Mouse (Mus musculus) ES-E14 (cell line): Measurements from ENCODE around the gene Slitrk3. TPM values are rescaled to one million over a fixed set of nuclear protein-coding genes. Genes with fewer than 3 reads are reported as not detected.
A peak's percentile ranks its signal among the peaks of the same experiment; 100 is the strongest.

Experiments
- DNase-seq: peaks from one replicate; pipeline ENCODE4 v3.0.0-alpha.2; 2013; ENCODE audit warnings: low read depth, low spot score
- H3K27ac ChIP-seq: 2 replicates; pipeline ENCODE4 v1.5.1; 2012; ENCODE audit warnings: low read depth, mild to moderate bottlenecking, low read length, moderate library complexity, mixed read lengths; ENCODE audit not compliant: poor library complexity, insufficient read depth, severe bottlenecking
- H3K36me3 ChIP-seq: 2 replicates; pipeline ENCODE4 v1.6.1; 2012; ENCODE audit warnings: mild to moderate bottlenecking, low read length, moderate library complexity, mixed read lengths; ENCODE audit not compliant: control insufficient read depth, poor library complexity, insufficient read depth, severe bottlenecking
- H3K4me1 ChIP-seq, 2 experiments: fragments of 150-350 bp in 1 of 2; sonication (generic) in 1 of 2; 2 replicates each; pipeline ENCODE4 v1.6.1; 2012; ENCODE audit warnings: low read length in 2 of 2, mild to moderate bottlenecking in 1 of 2, mixed read lengths in 1 of 2; ENCODE audit not compliant: control insufficient read depth in 2 of 2, insufficient read depth in 2 of 2, poor library complexity in 1 of 2
- H3K4me3 ChIP-seq, 2 experiments: fragments of 150-350 bp in 1 of 2; sonication (generic) in 1 of 2; 2 replicates each; pipeline ENCODE4 v1.5.1; 2012; ENCODE audit warnings: low read length in 2 of 2, low read depth in 1 of 2, mild to moderate bottlenecking in 1 of 2, mixed read lengths in 1 of 2; ENCODE audit not compliant: insufficient read depth in 1 of 2, poor library complexity in 1 of 2, severe bottlenecking in 1 of 2
- H3K9ac ChIP-seq: 2 replicates; pipeline ENCODE4 v1.6.1; 2012; ENCODE audit warnings: low read depth, mild to moderate bottlenecking, low read length, mixed read lengths; ENCODE audit not compliant: poor library complexity, insufficient read depth, severe bottlenecking
- H3K9me3 ChIP-seq: fragments of 150-350 bp; sonication (generic); 2 replicates; pipeline ENCODE4 v1.6.1; 2012; ENCODE audit warnings: low read depth, mild to moderate bottlenecking, low read length; ENCODE audit not compliant: control insufficient read depth, insufficient read depth
- CHD2 ChIP-seq: IDR thresholded peaks from 2 replicates; pipeline ENCODE4 v1.6.1; 2014; ENCODE audit warnings: mild to moderate bottlenecking, low read depth, low read length, inconsistent platforms
- HCFC1 ChIP-seq: IDR thresholded peaks from 2 replicates; pipeline ENCODE4 v1.6.1; 2012; ENCODE audit warnings: low read length, inconsistent platforms, borderline replicate concordance; ENCODE audit not compliant: insufficient read depth
- MAFK ChIP-seq: IDR thresholded peaks from 2 replicates; pipeline ENCODE4 v1.6.1; 2014; ENCODE audit warnings: mild to moderate bottlenecking, low read depth, low read length, inconsistent platforms; ENCODE audit not compliant: insufficient read depth
- ZC3H11A ChIP-seq: IDR thresholded peaks from 2 replicates; pipeline ENCODE4 v1.6.1; 2012; ENCODE audit warnings: low read depth, mild to moderate bottlenecking, inconsistent platforms, low read length, borderline replicate concordance
- ZNF384 ChIP-seq: IDR thresholded peaks from 2 replicates; pipeline ENCODE4 v1.6.1; 2012; ENCODE audit warnings: low read depth, low read length, inconsistent platforms
- in situ Hi-C, 2 experiments: fragments of 600-800 bp; cut with MboI; formaldehyde crosslinking; loops; one replicate each; pipeline ENCODE4 v1.15.1; 2025; ENCODE audit warnings: low sequenced_read_pairs in 2 of 2, inconsistent platforms in 1 of 2; ENCODE audit not compliant: unreplicated experiment in 2 of 2
- total RNA-seq: library from RNA; depleted of rRNA; stranded (reverse); fragments of 300-350 nt; gene quantifications from 2 replicates; pipeline ENCODE4 v1.2.3, GENCODE M21; 2012

Gene Slitrk3
- total RNA-seq, 1 experiment: 0.04 TPM

DNA sequence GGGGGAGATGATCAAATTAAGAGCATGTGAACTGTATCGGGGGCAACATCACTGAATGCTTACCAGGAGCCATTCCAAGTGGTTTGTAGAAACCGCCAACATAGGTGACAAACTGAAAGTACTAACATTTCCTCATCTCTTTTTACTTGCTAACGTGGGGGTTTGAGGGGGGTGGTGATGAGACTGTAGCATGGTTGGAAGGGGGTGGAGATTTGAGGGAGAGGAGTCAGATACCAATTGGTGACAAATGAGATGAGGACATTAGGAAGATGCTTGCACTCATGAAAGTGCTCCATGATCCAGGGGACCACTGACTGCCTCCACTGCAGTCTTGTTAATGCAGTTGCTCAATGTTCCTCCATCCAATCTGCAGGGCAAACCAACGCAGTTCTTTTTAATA lies 587 bp upstream of the Slitrk3 start:
- no peak overlapping the region for H3K4me3 ChIP-seq
- TF ChIP-seq MAFK (no peak), HCFC1 (no peak), ZNF384 (no peak), CHD2 (no peak), ZC3H11A (no peak)

DNA sequence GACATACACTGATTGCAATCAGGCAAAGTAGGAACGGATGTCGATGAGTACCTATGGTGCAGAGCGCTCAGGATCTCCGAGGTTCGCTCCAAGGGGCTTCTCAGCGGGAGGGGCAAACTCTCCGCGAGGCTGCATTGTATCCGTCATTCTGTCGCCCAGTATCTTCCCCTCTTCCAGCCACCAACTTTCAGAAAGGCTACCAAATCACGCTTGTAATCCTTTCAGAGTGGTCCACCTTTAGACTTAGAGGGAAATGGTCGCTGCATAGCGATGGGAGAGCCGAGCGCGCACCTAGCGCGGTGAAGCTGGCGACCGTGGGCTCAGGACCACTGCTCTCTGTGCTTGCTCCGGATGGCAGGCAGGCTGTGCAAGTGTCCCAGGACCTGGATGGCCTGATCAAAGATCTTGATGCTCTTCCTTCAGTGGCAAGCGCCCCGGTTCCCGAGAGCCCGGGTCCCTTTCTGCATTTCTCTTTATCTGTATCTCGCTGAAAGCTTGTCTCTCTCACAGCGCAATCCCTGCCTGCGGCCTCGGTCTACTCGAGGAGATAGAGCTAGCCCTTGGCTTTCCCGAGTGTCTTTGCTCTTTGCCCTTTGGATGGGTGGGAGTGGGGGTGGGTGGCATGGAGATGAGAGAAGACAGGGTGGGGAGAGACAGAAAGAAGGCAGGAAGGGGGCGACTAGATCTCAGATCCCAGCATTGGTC lies 959 bp downstream of the Slitrk3 start:
- DNase-seq: no peak
- H3K4me1 ChIP-seq: no peaks in the 10 kb centered on the region; a peak in 1 of 4 replicates
- H3K9me3 ChIP-seq: no peaks in the 10 kb centered on the region
- no peaks in the 10 kb centered on the region for H3K36me3 ChIP-seq
- TF ChIP-seq CHD2 (no peak), HCFC1 (no peak), ZNF384 (no peak), ZC3H11A (no peak), MAFK (no peak)
- H3K27ac ChIP-seq: no peak overlapping the region
- in situ Hi-C loops: no loop called here
- H3K4me3 ChIP-seq: peak overlapping the region; percentile 15 to 16; a peak in 2 of 4 replicates
- no peak overlapping the region for H3K9ac ChIP-seq

More for the DNA sequence above, 587 bp upstream of the Slitrk3 start:
- Histone ChIP-seq H3K27ac (no peak overlapping the region), H3K9me3 (no peaks in the 10 kb centered on the region), H3K36me3 (no peaks in the 10 kb centered on the region), H3K9ac (no peak overlapping the region), H3K4me1 (no peaks in the 10 kb centered on the region; a peak in 1 of 4 replicates)
- in situ Hi-C loops: no loop called here
- no peak for DNase-seq

DNA sequence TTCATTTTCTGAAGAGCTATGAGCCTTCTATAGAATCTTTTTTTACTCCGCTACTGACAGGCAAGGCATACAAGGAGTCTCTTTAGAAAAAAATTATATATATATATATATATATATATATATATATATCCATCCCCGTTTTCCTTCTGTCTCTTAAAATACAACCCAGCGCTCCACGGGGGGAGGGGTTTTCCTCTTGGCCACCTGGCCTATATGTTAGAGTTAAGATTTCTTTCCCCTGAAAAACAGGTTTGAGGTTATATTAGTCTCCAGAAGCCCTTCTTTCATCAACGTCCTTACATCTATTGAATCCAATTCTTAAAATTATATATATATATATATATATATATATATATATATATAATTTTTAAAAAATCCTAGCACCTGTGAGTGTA lies 1.6 kb downstream of the Slitrk3 start:
- in situ Hi-C loops: no loop called here
- no peak for TF ChIP-seq ZC3H11A
- no peak for TF ChIP-seq HCFC1
- no peak for TF ChIP-seq MAFK
- no peak for TF ChIP-seq CHD2
- no peak for TF ChIP-seq ZNF384
- Histone ChIP-seq H3K4me3 (no peak overlapping the region), H3K27ac (no peak overlapping the region), H3K9ac (no peak overlapping the region), H3K36me3 (no peaks in the 10 kb centered on the region), H3K9me3 (no peaks in the 10 kb centered on the region), H3K4me1 (no peaks in the 10 kb centered on the region; a peak in 1 of 4 replicates)
- no peak for DNase-seq

DNA sequence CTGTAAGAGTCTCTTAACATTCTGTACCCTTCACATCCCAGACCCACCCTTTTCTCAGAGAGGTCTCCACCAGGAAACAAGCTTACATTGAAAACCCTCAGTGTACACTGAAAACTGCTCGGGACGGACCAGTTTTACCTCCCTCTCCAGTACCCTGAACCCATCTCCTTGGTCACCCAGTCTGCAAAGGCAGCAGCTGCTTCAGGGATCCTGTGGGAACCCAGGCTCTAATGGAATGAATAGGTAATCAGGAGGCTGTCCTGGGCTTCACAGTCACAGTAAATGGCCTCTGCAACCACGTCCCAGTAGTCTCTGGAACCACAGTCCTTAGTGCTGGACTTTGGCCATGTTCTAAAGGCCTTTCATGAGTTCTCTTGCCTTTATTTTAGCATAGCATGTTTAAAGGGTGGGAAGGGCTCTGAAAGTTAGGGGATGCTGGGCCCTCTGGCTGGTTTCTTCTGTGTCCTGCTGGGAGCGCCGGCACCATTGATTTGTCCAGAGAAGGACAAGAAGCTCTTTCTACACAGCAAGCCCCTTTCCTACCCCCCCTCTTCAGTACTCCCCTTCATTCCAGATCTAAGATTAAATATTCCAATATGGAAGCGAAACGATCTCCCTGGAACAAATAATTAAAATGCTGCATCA lies 2.1 kb downstream of the Slitrk3 start:
- no peaks in the 10 kb centered on the region for H3K9me3 ChIP-seq
- H3K4me3 ChIP-seq: no peak overlapping the region
- H3K4me1 ChIP-seq: no peaks in the 10 kb centered on the region; a peak in 1 of 4 replicates
- H3K27ac ChIP-seq: no peak overlapping the region
- in situ Hi-C loops: no loop called here
- TF ChIP-seq MAFK: no peak
- no peak for TF ChIP-seq ZC3H11A
- no peak for TF ChIP-seq ZNF384
- TF ChIP-seq CHD2: no peak
- no peak for TF ChIP-seq HCFC1
- no peak overlapping the region for H3K9ac ChIP-seq
- no peaks in the 10 kb centered on the region for H3K36me3 ChIP-seq
- no peak for DNase-seq
